Mouse (Mus musculus): Measurements from ENCODE around the gene 2010111I01Rik.

- TF ChIP-seq HCFC1 (IDR thresholded peaks at IDR 0.05; ENCODE audit: borderline replicate concordance, insufficient read depth, low read length): no peak
- TF ChIP-seq CHD2 (IDR thresholded peaks at IDR 0.05; ENCODE audit: low read depth, low read length): peak; percentile 61; the same call in 1 of the 2 replicates
- TF ChIP-seq MAFK (IDR thresholded peaks at IDR 0.05; ENCODE audit: insufficient read depth, low read depth, low read length): no peak
- no peak for TF ChIP-seq ZC3H11A (IDR thresholded peaks at IDR 0.05; ENCODE audit: borderline replicate concordance, low read depth, low read length)
Observed at GRCm38 (mm10) chr13:63272017-63272601, 307.4 kb downstream of the 2010111I01Rik start.
